Mouse (Mus musculus): ENCODE results near the gene Susd5. TPM values are rescaled to one million over a fixed set of nuclear protein-coding genes. Genes with fewer than 3 reads are reported as not detected.

The Susd5 gene
- 0.26 and 0.45 TPM in 2 replicates for polyA plus RNA-seq (2012; rRNA removed)

DNA sequence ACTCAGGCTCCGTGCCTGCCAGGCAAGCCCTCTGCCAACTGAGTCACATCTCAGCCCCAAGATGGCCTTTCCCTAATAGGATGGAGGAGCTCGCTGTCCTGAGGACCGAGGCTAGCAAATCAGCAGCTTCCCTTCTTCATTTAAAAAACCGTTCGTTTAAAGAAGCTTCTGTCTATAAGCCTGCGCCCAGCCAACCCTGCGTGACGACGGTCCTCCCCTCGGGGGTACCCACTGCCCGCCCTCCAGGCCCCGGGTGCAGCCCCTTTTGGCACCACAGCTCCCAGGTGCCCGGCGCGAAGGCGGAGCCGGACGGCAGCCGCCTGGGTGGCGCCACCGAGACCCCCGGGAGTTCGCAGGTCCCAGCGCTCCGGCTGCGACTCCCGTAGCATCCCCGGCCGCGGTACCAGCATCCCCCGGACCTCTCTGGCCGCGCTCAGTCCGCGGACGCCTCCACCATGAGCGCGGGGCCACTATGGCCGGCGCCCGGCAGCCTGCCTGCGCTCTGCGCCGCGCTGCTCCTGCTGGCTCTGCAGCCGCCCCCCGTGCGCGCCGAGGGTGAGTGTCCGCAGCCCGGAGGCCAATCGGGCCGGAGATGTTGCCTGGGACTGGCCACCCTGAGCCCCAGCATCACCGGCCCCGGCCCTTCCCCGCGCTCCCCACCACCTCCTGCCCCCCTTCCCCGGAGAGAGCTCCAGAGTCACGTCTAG lies at the start of gene Susd5:
Gene Susd5, plus strand, starts transcription at position 51 of the 707 bp plus-strand sequence.

DNA sequence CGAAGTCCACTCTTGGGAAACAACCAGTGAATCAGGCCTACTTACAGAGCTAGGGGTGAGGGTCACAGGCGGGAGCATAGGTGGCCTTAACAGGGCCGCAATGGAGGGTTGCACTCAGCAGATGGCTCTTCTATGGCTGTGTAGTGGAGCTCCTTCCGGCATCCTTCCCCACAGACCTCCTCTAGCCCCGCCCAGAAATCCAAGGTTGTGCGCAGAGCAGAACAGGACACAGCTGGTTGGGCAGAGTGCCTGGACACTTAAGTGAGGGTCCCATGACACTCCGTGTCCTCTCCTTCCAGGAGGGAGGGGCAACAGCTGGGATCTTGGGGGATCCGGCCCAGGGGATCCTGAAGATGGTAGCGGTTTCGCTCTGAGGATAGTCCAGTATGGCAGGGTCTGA lies 10.9 kb upstream of the Susd5 start, which contains the start of gene Fbxl2:
Gene Fbxl2, minus strand, starts transcription at position 164 of the 400 bp plus-strand sequence.

Other genes starting within 250 kb of the Susd5 start
- 135 and 146 TPM in 2 replicates for gene Ubp1, start 126.2 kb upstream of the Susd5 start, polyA plus RNA-seq (2012; rRNA removed)
- 39.9 and 44.3 TPM in 2 replicates for gene Fbxl2, start 10.9 kb upstream of the Susd5 start, polyA plus RNA-seq (2012; rRNA removed)